Mouse (Mus musculus) adrenal gland, adult 10 weeks (tissue): Measurements from ENCODE around the gene Dkc1. TPM values are rescaled to one million over a fixed set of nuclear protein-coding genes. Genes with fewer than 3 reads are reported as not detected.

ENCODE experiments used
- polyA plus RNA-seq: library from polyadenylated mRNA; stranded (reverse); fragments of 350-450 nt; fragmentation: Illumina TruSeq; extraction: RNeasy Lipid Tissue Mini Kit (QIAGEN cat#74804); gene quantifications from one replicate; pipeline ENCODE4 v1.2.3, GENCODE M21; 2014; ENCODE audit warnings: low read depth, low replicate concordance

The Dkc1 gene
- 89.5 TPM for polyA plus RNA-seq

GRCm38 (mm10) chrX:75095369-75096162 lies at the start of gene Dkc1:
Dkc1 (plus strand) TSS chrX:75095854.

GRCm38 (mm10) chrX:75084774-75085508 lies 10.7 kb upstream of the Dkc1 start, which contains the start of gene Gab3:
Gab3 (minus strand) TSS chrX:75085458.

GRCm38 (mm10) chrX:75130467-75131160 lies 35.0 kb downstream of the Dkc1 start, which contains the start of gene Mpp1:
Mpp1 (minus strand) TSS chrX:75131016.

Other genes starting within 250 kb of the Dkc1 start
- gene Gab3, start 10.4 kb upstream of the Dkc1 start, polyA plus RNA-seq: 6.8 TPM
- gene Mpp1, start 35.2 kb downstream of the Dkc1 start, polyA plus RNA-seq: 64.3 TPM
- gene Smim9, start 67.9 kb downstream of the Dkc1 start, polyA plus RNA-seq: not detected